Mouse (Mus musculus) forebrain, embryonic 16.5 days (tissue): ENCODE data around the gene Gm21627. TPM values are rescaled to one million over a fixed set of nuclear protein-coding genes. Genes with fewer than 3 reads are reported as not detected.
"Not testable (repeated sequence)": the region's sequence is repeated elsewhere in the genome, so short reads cannot be mapped to it uniquely, and the experiment has no call there.

Experiments used
- ATAC-seq: fragments of 200-750 bp; cut with Nextera tagmentation; 2 replicates; pipeline ENCODE4 v1.8.0; 2017; ENCODE audit warnings: mild to moderate bottlenecking, moderate library complexity
- H3K27ac ChIP-seq: fragments of 300-500 bp; sonication (generic); 2 replicates; pipeline ENCODE4 v1.5.1; 2014; ENCODE audit warnings: low read length, control low read depth
- H3K27me3 ChIP-seq: fragments of 300-500 bp; sonication (generic); replicated peaks from 2 replicates; pipeline ENCODE4 v1.6.1; 2014; ENCODE audit warnings: low read length; ENCODE audit not compliant: control insufficient read depth, insufficient read depth
- H3K36me3 ChIP-seq: fragments of 300-500 bp; sonication (generic); 2 replicates; pipeline ENCODE4 v1.6.1; 2014; ENCODE audit not compliant: control insufficient read depth, insufficient read depth
- H3K4me1 ChIP-seq: fragments of 300-500 bp; sonication (generic); replicated peaks from 2 replicates; pipeline ENCODE4 v1.6.1; 2014; ENCODE audit warnings: low read length; ENCODE audit not compliant: control insufficient read depth, insufficient read depth
- H3K4me2 ChIP-seq: fragments of 300-500 bp; sonication (generic); 2 replicates; pipeline ENCODE4 v1.6.1; 2014; ENCODE audit warnings: mild to moderate bottlenecking, low read length, control low read depth
- H3K4me3 ChIP-seq: fragments of 300-500 bp; sonication (generic); replicated peaks from 2 replicates; pipeline ENCODE4 v1.5.1; 2014; ENCODE audit warnings: mild to moderate bottlenecking, low read length, control low read depth
- H3K9ac ChIP-seq: fragments of 300-500 bp; sonication (generic); replicated peaks from 2 replicates; pipeline ENCODE4 v1.6.1; 2014; ENCODE audit warnings: low read depth, low read length, control low read depth
- H3K9me3 ChIP-seq: fragments of 300-500 bp; sonication (generic); 2 replicates; pipeline ENCODE4 v1.6.1; 2016; ENCODE audit warnings: low read length; ENCODE audit not compliant: control insufficient read depth
- WGBS: fragments of 180-500 bp; shearing (Covaris S2); extraction: QIAGEN DNeasy Blood & Tissue Kit; methylation state at CpG from one replicate; pipeline ENCODE4 v1.1.7; 2014; 5-methylcytosine and 5-hydroxymethylcytosine counted together
- polyA plus RNA-seq: library from polyadenylated mRNA; unstranded; fragments of >200 nt; fragmentation: Nextera tagmentation; extraction: Ambion mirVana; gene quantifications from 2 replicates; pipeline ENCODE4 v1.2.1, GENCODE M21; 2015

The Gm21627 gene
- not detected in 2 replicates for polyA plus RNA-seq

- H3K9me3 ChIP-seq, H3K4me2 ChIP-seq, H3K27ac ChIP-seq, ATAC-seq, H3K27me3 ChIP-seq, H3K36me3 ChIP-seq, H3K9ac ChIP-seq, H3K4me1 ChIP-seq, H3K4me3 ChIP-seq: not testable (repeated sequence)
- WGBS, result no CpG with 5 or more reads among the region's 6 CpGs
Measured at GRCm38 (mm10) chrY:63228127-63228526, at the start of gene Gm21627. Gene Gm21627 (plus strand): TSS chrY:63228427.
